Mouse (Mus musculus) liver, embryonic 14.5 days (tissue): ENCODE measurements around the gene Olfr593. TPM values are rescaled to one million over a fixed set of nuclear protein-coding genes. Genes with fewer than 3 reads are reported as not detected.
"Not testable (repeated sequence)": the region's sequence is repeated elsewhere in the genome, so short reads cannot be mapped to it uniquely, and the experiment has no call there.

Experiments used
- ATAC-seq: fragments of 200-750 bp; cut with Nextera tagmentation; 2 replicates; pipeline ENCODE4 v1.8.0; 2017; ENCODE audit warnings: moderate number of reproducible peaks, mild to moderate bottlenecking, moderate library complexity; ENCODE audit not compliant: insufficient read depth
- DNase-seq, 3 experiments: peaks; one replicate each; pipeline ENCODE4 v3.0.0-alpha.2; 2012 to 2013; ENCODE audit warnings: low read depth in 3 of 3, low spot score in 3 of 3
- H3K27ac ChIP-seq: fragments of 300-500 bp; sonication (generic); 2 replicates; pipeline ENCODE4 v1.5.1; 2014; ENCODE audit warnings: moderate library complexity, mild to moderate bottlenecking, control low read depth, inconsistent platforms
- H3K27me3 ChIP-seq: fragments of 300-500 bp; sonication (generic); 2 replicates; pipeline ENCODE4 v1.6.1; 2014; ENCODE audit warnings: mild to moderate bottlenecking, low read length, moderate library complexity; ENCODE audit not compliant: control insufficient read depth, insufficient read depth
- H3K36me3 ChIP-seq: fragments of 300-500 bp; sonication (generic); replicated peaks from 2 replicates; pipeline ENCODE4 v1.6.1; 2014; ENCODE audit warnings: low read depth; ENCODE audit not compliant: control insufficient read depth, insufficient read depth
- H3K4me1 ChIP-seq, 2 experiments: fragments of 200-500 bp in 1 of 2; fragments of 300-500 bp in 1 of 2; sonication (generic) in 1 of 2; replicated peaks; 2 replicates each; pipeline ENCODE4 v1.6.1; 2012 to 2014; ENCODE audit warnings: antibody characterized with exemption in 1 of 2, inconsistent platforms in 1 of 2, low read length in 1 of 2; ENCODE audit not compliant: control insufficient read depth in 2 of 2, insufficient read depth in 2 of 2
- H3K4me2 ChIP-seq: fragments of 300-500 bp; sonication (generic); 2 replicates; pipeline ENCODE4 v1.6.1; 2014; ENCODE audit warnings: low read depth, mild to moderate bottlenecking, control low read depth, moderate library complexity
- H3K4me3 ChIP-seq, 2 experiments: fragments of 200-500 bp in 1 of 2; fragments of 300-500 bp in 1 of 2; sonication (generic) in 1 of 2; 2 replicates each; pipeline ENCODE4 v1.5.1; 2012 to 2014; ENCODE audit warnings: low read depth in 2 of 2, low read length in 2 of 2, mild to moderate bottlenecking in 2 of 2, control low read depth in 1 of 2, inconsistent platforms in 1 of 2, moderate library complexity in 1 of 2; ENCODE audit not compliant: insufficient read depth in 1 of 2
- H3K9ac ChIP-seq: fragments of 300-500 bp; sonication (generic); replicated peaks from 2 replicates; pipeline ENCODE4 v1.6.1; 2014; ENCODE audit warnings: mild to moderate bottlenecking, control low read depth, moderate library complexity
- H3K9me3 ChIP-seq: fragments of 300-500 bp; sonication (generic); 2 replicates; pipeline ENCODE4 v1.6.1; 2016; ENCODE audit warnings: low read length, mixed read lengths; ENCODE audit not compliant: control insufficient read depth
- CTCF ChIP-seq: IDR thresholded peaks from 2 replicates; pipeline ENCODE4 v1.5.1; 2016; ENCODE audit warnings: antibody characterized with exemption, low read depth, control low read depth
- microRNA-seq: library from miRNA; unstranded; fragments of <30 nt; microRNA quantifications from one replicate; pipeline ENCODE4, GENCODE M21; 2016
- polyA plus RNA-seq, 2 experiments: library from polyadenylated mRNA; depleted of rRNA in 1 of 2; stranded (reverse) in 1 of 2; unstranded in 1 of 2; fragments of >200 nt; fragmentation: Nextera tagmentation in 1 of 2; extraction: Ambion mirVana in 1 of 2; gene quantifications; 2 replicates each; pipeline versions ENCODE4 v1.2.1 to v1.2.3; 2012 to 2014

The Olfr593 gene
- polyA plus RNA-seq, 2 experiments = not detected

GRCm38 (mm10) chr7:103216696-103217095 is 5.0 kb downstream of the Olfr593 start, which contains the start of gene Olfr594:
TSS of gene Olfr594 (plus strand) at chr7:103216996.
- H3K27ac ChIP-seq = no peak within 1 kb of the TSS
- H3K27me3 ChIP-seq = no peaks in the 10 kb centered on the region
- ATAC-seq (no peak), DNase-seq (no peak)
- H3K4me1 ChIP-seq = no peaks in the 10 kb centered on the region
- H3K4me2 ChIP-seq = no peak within 1 kb of the TSS
- no peak within 1 kb of the TSS for H3K9ac ChIP-seq
- no peak for TF ChIP-seq CTCF
- no peaks in the 10 kb centered on the region for H3K9me3 ChIP-seq
- H3K4me3 ChIP-seq = no peak within 1 kb of the TSS
- no peaks in the 10 kb centered on the region for H3K36me3 ChIP-seq

GRCm38 (mm10) chr7:103252405-103252804 is 40.7 kb downstream of the Olfr593 start, which contains the start of gene Usp17ld:
TSS of gene Usp17ld (minus strand) at chr7:103252505.
- not testable (repeated sequence) for ATAC-seq, H3K9me3 ChIP-seq, H3K27ac ChIP-seq, DNase-seq, H3K27me3 ChIP-seq, H3K9ac ChIP-seq, H3K4me3 ChIP-seq, H3K36me3 ChIP-seq, H3K4me1 ChIP-seq, H3K4me2 ChIP-seq

Small RNAs within 50 kb of the gene (microRNA-seq; reads per million reads assigned to microRNA genes)
- not detected for gene Gm25171

Other genes starting within 250 kb of the Olfr593 start
- not detected in 2 replicates for gene Olfr576, start 249.2 kb upstream of the Olfr593 start, polyA plus RNA-seq (2012; rRNA removed)
- gene Olfr576, start 249.2 kb upstream of the Olfr593 start, polyA plus RNA-seq (2014; fragmentation: Nextera tagmentation; extraction: Ambion mirVana) = not detected in 2 replicates
- not detected in 2 replicates for gene Olfr577, start 235.9 kb upstream of the Olfr593 start, polyA plus RNA-seq (2012; rRNA removed)
- gene Olfr577, start 235.9 kb upstream of the Olfr593 start, polyA plus RNA-seq (2014; fragmentation: Nextera tagmentation; extraction: Ambion mirVana) = not detected in 2 replicates
- gene Olfr578, start 222.5 kb upstream of the Olfr593 start, polyA plus RNA-seq (2012; rRNA removed) = not detected in 2 replicates
- gene Olfr578, start 222.5 kb upstream of the Olfr593 start, polyA plus RNA-seq (2014; fragmentation: Nextera tagmentation; extraction: Ambion mirVana) = not detected in 2 replicates
- gene Olfr582, start 173.8 kb upstream of the Olfr593 start, polyA plus RNA-seq (2012; rRNA removed) = not detected in 2 replicates
- gene Olfr582, start 173.8 kb upstream of the Olfr593 start, polyA plus RNA-seq (2014; fragmentation: Nextera tagmentation; extraction: Ambion mirVana) = not detected in 2 replicates
- gene Olfr583, start 160.6 kb upstream of the Olfr593 start, polyA plus RNA-seq (2012; rRNA removed) = not detected in 2 replicates
- gene Olfr583, start 160.6 kb upstream of the Olfr593 start, polyA plus RNA-seq (2014; fragmentation: Nextera tagmentation; extraction: Ambion mirVana) = not detected in 2 replicates
- gene Olfr584, start 130.0 kb upstream of the Olfr593 start, polyA plus RNA-seq (2012; rRNA removed) = not detected in 2 replicates
- gene Olfr584, start 130.0 kb upstream of the Olfr593 start, polyA plus RNA-seq (2014; fragmentation: Nextera tagmentation; extraction: Ambion mirVana) = not detected in 2 replicates
- gene Olfr585, start 114.1 kb upstream of the Olfr593 start, polyA plus RNA-seq (2012; rRNA removed) = not detected in 2 replicates
- gene Olfr585, start 114.1 kb upstream of the Olfr593 start, polyA plus RNA-seq (2014; fragmentation: Nextera tagmentation; extraction: Ambion mirVana) = not detected in 2 replicates
- gene Olfr586, start 86.2 kb upstream of the Olfr593 start, polyA plus RNA-seq (2012; rRNA removed) = not detected in 2 replicates
- not detected in 2 replicates for gene Olfr586, start 86.2 kb upstream of the Olfr593 start, polyA plus RNA-seq (2014; fragmentation: Nextera tagmentation; extraction: Ambion mirVana)
- gene Olfr588-ps1, start 71.0 kb upstream of the Olfr593 start, polyA plus RNA-seq (2012; rRNA removed) = not detected in 2 replicates
- not detected in 2 replicates for gene Olfr588-ps1, start 71.0 kb upstream of the Olfr593 start, polyA plus RNA-seq (2014; fragmentation: Nextera tagmentation; extraction: Ambion mirVana)
- not detected in 2 replicates for gene Olfr589, start 55.5 kb upstream of the Olfr593 start, polyA plus RNA-seq (2012; rRNA removed)
- gene Olfr589, start 55.5 kb upstream of the Olfr593 start, polyA plus RNA-seq (2014; fragmentation: Nextera tagmentation; extraction: Ambion mirVana) = not detected in 2 replicates
- gene Olfr591, start 33.5 kb upstream of the Olfr593 start, polyA plus RNA-seq (2012; rRNA removed) = not detected in 2 replicates
- gene Olfr591, start 33.5 kb upstream of the Olfr593 start, polyA plus RNA-seq (2014; fragmentation: Nextera tagmentation; extraction: Ambion mirVana) = not detected in 2 replicates
- not detected in 2 replicates for gene Olfr592, start 27.1 kb upstream of the Olfr593 start, polyA plus RNA-seq (2012; rRNA removed)
- gene Olfr592, start 27.1 kb upstream of the Olfr593 start, polyA plus RNA-seq (2014; fragmentation: Nextera tagmentation; extraction: Ambion mirVana) = not detected in 2 replicates
- gene Olfr594, start 5.1 kb downstream of the Olfr593 start, polyA plus RNA-seq (2012; rRNA removed) = not detected in 2 replicates
- not detected in 2 replicates for gene Olfr594, start 5.1 kb downstream of the Olfr593 start, polyA plus RNA-seq (2014; fragmentation: Nextera tagmentation; extraction: Ambion mirVana)
- gene Usp17ld, start 40.6 kb downstream of the Olfr593 start, polyA plus RNA-seq (2012; rRNA removed) = not detected in 2 replicates
- gene Usp17ld, start 40.6 kb downstream of the Olfr593 start, polyA plus RNA-seq (2014; fragmentation: Nextera tagmentation; extraction: Ambion mirVana) = 0.05 TPM in 1 of 2 replicates, not detected in the other
- not detected in 2 replicates for gene Olfr596, start 93.8 kb downstream of the Olfr593 start, polyA plus RNA-seq (2012; rRNA removed)
- not detected in 2 replicates for gene Olfr596, start 93.8 kb downstream of the Olfr593 start, polyA plus RNA-seq (2014; fragmentation: Nextera tagmentation; extraction: Ambion mirVana)
- not detected in 2 replicates for gene Olfr597, start 104.5 kb downstream of the Olfr593 start, polyA plus RNA-seq (2012; rRNA removed)
- gene Olfr597, start 104.5 kb downstream of the Olfr593 start, polyA plus RNA-seq (2014; fragmentation: Nextera tagmentation; extraction: Ambion mirVana) = not detected in 2 replicates
- not detected in 2 replicates for gene Olfr598, start 111.7 kb downstream of the Olfr593 start, polyA plus RNA-seq (2012; rRNA removed)
- not detected in 2 replicates for gene Olfr598, start 111.7 kb downstream of the Olfr593 start, polyA plus RNA-seq (2014; fragmentation: Nextera tagmentation; extraction: Ambion mirVana)
- not detected in 2 replicates for gene Olfr599, start 124.1 kb downstream of the Olfr593 start, polyA plus RNA-seq (2012; rRNA removed)
- not detected in 2 replicates for gene Olfr599, start 124.1 kb downstream of the Olfr593 start, polyA plus RNA-seq (2014; fragmentation: Nextera tagmentation; extraction: Ambion mirVana)
- not detected in 2 replicates for gene Olfr600, start 137.8 kb downstream of the Olfr593 start, polyA plus RNA-seq (2012; rRNA removed)
- not detected in 2 replicates for gene Olfr600, start 137.8 kb downstream of the Olfr593 start, polyA plus RNA-seq (2014; fragmentation: Nextera tagmentation; extraction: Ambion mirVana)
- gene Olfr601, start 150.8 kb downstream of the Olfr593 start, polyA plus RNA-seq (2012; rRNA removed) = not detected in 2 replicates
- gene Olfr601, start 150.8 kb downstream of the Olfr593 start, polyA plus RNA-seq (2014; fragmentation: Nextera tagmentation; extraction: Ambion mirVana) = not detected in 2 replicates
- gene Olfr603, start 174.3 kb downstream of the Olfr593 start, polyA plus RNA-seq (2012; rRNA removed) = not detected in 2 replicates
- gene Olfr603, start 174.3 kb downstream of the Olfr593 start, polyA plus RNA-seq (2014; fragmentation: Nextera tagmentation; extraction: Ambion mirVana) = not detected in 2 replicates
- gene Usp17lc, start 203.2 kb downstream of the Olfr593 start, polyA plus RNA-seq (2012; rRNA removed) = not detected in 2 replicates
- not detected in 2 replicates for gene Usp17lc, start 203.2 kb downstream of the Olfr593 start, polyA plus RNA-seq (2014; fragmentation: Nextera tagmentation; extraction: Ambion mirVana)
- not detected in 2 replicates for gene Olfr605, start 233.6 kb downstream of the Olfr593 start, polyA plus RNA-seq (2012; rRNA removed)
- gene Olfr605, start 233.6 kb downstream of the Olfr593 start, polyA plus RNA-seq (2014; fragmentation: Nextera tagmentation; extraction: Ambion mirVana) = not detected in 2 replicates
- gene Olfr606, start 237.2 kb downstream of the Olfr593 start, polyA plus RNA-seq (2012; rRNA removed) = not detected in 2 replicates
- gene Olfr606, start 237.2 kb downstream of the Olfr593 start, polyA plus RNA-seq (2014; fragmentation: Nextera tagmentation; extraction: Ambion mirVana) = not detected in 2 replicates